Mouse (Mus musculus) forebrain, embryonic 15.5 days (tissue): ENCODE measurements around the gene Cc2d2a. TPM values are rescaled to one million over a fixed set of nuclear protein-coding genes. Genes with fewer than 3 reads are reported as not detected.

ENCODE experiments used
- ATAC-seq: fragments of 200-750 bp; cut with Nextera tagmentation; replicated peaks from 2 replicates; pipeline ENCODE4 v1.8.0; 2017; ENCODE audit warnings: mild to moderate bottlenecking, moderate TSS enrichment, moderate library complexity
- H3K27ac ChIP-seq: fragments of 300-500 bp; sonication (generic); replicated peaks from 2 replicates; pipeline ENCODE4 v1.5.1; 2015; ENCODE audit warnings: mild to moderate bottlenecking, inconsistent platforms
- H3K27me3 ChIP-seq: fragments of 300-500 bp; sonication (generic); 2 replicates; pipeline ENCODE4 v1.6.1; 2015; ENCODE audit warnings: inconsistent platforms
- H3K36me3 ChIP-seq: fragments of 300-500 bp; sonication (generic); 2 replicates; pipeline ENCODE4 v1.6.1; 2015; ENCODE audit warnings: mild to moderate bottlenecking, inconsistent platforms
- H3K4me1 ChIP-seq: fragments of 300-500 bp; sonication (generic); 2 replicates; pipeline ENCODE4 v1.6.1; 2015; ENCODE audit warnings: inconsistent platforms
- H3K4me2 ChIP-seq: fragments of 300-500 bp; sonication (generic); replicated peaks from 2 replicates; pipeline ENCODE4 v1.6.1; 2015; ENCODE audit warnings: mild to moderate bottlenecking, inconsistent platforms
- H3K4me3 ChIP-seq: fragments of 300-500 bp; sonication (generic); 2 replicates; pipeline ENCODE4 v1.5.1; 2015; ENCODE audit warnings: mild to moderate bottlenecking, inconsistent platforms
- H3K9ac ChIP-seq: fragments of 300-500 bp; sonication (generic); replicated peaks from 2 replicates; pipeline ENCODE4 v1.6.1; 2015; ENCODE audit warnings: mild to moderate bottlenecking, inconsistent platforms
- H3K9me3 ChIP-seq: fragments of 300-500 bp; sonication (generic); 2 replicates; pipeline ENCODE4 v1.6.1; 2016; ENCODE audit warnings: inconsistent platforms
- WGBS: fragments of 180-500 bp; shearing (Covaris S2); methylation state at CpG from one replicate; pipeline ENCODE4 v1.1.7; 2015; ENCODE audit warnings: mixed read lengths; 5-methylcytosine and 5-hydroxymethylcytosine counted together
- polyA plus RNA-seq: library from polyadenylated mRNA; unstranded; fragments of >200 nt; fragmentation: Nextera tagmentation; extraction: Ambion mirVana; gene quantifications from 2 replicates; pipeline ENCODE4 v1.2.1, GENCODE M21; 2015

Cc2d2a gene
- 7.5 and 7.9 TPM in 2 replicates for polyA plus RNA-seq

DNA sequence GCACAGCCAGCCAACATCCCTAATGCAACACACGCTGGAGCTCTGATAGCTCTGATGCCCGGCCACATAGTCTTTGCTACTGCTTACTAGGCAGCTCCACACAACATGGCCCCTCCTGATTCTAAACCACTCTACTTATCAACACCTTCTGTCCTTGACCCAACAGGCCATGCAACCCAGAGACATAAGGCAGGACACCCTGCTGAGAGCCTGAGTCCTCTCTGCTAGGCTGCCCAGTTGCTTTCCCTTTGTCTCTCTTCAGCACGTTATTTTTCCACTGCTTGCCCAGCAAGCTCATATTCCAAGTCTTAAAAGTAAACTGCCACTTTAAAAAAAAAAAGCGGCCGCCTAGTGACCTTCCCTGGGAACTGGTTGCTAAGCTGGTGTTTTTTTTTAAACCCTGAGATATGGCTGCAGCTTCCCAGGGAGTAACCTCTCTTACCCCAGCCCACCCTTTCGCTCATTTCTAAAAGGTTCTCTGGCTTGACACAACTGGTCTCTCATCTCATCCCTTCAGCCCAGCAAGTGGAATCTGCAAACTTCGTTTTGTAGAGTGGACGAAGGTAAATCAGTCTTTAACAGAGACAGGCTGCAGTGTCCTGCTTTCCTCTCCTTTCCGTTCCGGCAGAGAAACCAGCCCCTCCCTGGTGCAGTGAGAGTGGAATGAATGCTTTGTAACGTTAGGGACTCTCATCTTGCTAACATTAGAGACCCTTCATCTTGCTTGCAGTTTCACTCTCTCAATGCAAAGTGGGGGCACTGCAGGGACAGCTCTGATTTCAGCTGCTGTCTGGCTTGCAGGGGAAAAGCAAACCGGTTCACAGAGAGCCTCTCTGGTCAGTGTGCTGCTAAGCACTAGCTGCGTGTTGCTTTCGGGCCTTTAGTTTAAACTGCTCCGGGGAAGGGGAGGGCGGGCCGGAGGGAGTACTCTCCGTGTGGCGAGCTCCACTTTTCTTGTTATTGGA is at the start of gene Cc2d2a:
Cc2d2a (plus strand) TSS at position 350 of the 965 bp plus-strand sequence.
- Histone ChIP-seq H3K36me3 (no peaks in the 10 kb centered on the region), H3K27ac (peak within 1 kb of the TSS; percentile 83), H3K4me3 (peak within 1 kb of the TSS; percentile 39), H3K4me1 (peaks cover 30% of the 10 kb centered on the region), H3K4me2 (peak within 1 kb of the TSS; percentile 47), H3K9me3 (no peaks in the 10 kb centered on the region), H3K9ac (peak within 1 kb of the TSS; percentile 44), H3K27me3 (no peaks in the 10 kb centered on the region)
- ATAC-seq = peak; percentile 70
- WGBS = 3% methylated on average over 19 of the region's 19 CpGs

DNA sequence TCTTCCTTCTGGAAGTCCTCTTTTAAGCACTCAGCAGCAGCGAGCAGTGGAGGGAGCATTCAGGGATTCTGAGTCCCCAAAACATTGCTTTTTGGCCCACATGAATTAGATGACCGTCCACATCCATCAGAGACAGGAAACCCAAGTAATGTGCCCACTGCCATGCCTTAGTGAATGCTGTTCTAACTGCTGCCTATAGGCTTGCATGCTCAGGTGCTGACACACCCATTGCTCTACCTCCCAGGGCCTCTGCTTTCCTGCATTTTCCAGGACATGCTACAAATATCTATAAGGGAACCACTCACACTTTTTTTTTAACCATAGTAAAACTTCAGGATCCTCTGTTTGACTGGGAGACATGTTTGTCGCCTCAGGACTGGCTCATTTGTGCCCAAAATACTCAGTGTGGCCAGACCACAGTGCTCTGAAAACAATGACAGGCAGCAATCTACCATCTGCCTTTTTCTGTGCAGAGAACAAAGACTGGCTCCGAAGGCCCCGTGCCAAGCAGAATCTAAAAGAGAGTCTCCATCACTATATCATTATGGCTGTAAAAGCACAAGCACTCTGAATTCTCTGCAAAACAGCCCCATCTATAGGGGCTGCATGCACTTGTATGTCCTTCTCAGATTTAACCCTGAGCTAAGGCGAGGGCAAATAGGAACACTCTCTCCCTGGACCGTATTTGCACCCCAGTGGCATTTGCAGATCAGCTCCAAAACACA is 40.4 kb upstream of the Cc2d2a start:
- Histone ChIP-seq H3K4me1 (peaks cover 13% of the 10 kb centered on the region), H3K4me2 (no peak overlapping the region), H3K9ac (no peak overlapping the region), H3K27ac (peak overlapping the region; percentile 56), H3K36me3 (no peaks in the 10 kb centered on the region), H3K27me3 (no peaks in the 10 kb centered on the region), H3K4me3 (no peak overlapping the region), H3K9me3 (no peaks in the 10 kb centered on the region)
- WGBS = 46% methylated on average over 7 of the region's 7 CpGs
- peak; percentile 95 for ATAC-seq

DNA sequence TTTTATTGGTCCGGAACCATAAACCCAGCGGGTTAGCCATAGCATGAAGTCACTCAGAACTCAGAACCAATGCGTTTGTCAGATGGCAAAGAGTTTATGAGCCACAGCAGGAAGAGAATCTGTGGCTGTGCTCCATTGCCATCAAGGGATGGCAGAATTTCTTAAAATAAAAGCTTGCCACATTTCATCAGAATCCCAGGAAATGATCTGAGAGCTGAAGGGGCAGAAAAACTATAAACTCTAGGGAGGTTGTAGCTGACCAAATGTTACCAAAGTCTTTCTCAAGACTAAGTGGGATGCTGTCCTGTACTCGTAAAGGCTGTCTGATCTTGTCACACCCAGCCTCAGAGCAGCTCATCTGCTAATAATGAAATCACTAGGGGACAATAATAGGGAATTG is 36.7 kb upstream of the Cc2d2a start:
- H3K4me1 ChIP-seq = peaks cover 13% of the 10 kb centered on the region
- H3K27me3 ChIP-seq = no peaks in the 10 kb centered on the region
- H3K36me3 ChIP-seq = no peaks in the 10 kb centered on the region
- H3K4me2 ChIP-seq = no peak overlapping the region
- H3K9ac ChIP-seq = no peak overlapping the region
- no peaks in the 10 kb centered on the region for H3K9me3 ChIP-seq
- no peak for ATAC-seq
- 87% methylated on average over 4 of the region's 4 CpGs for WGBS
- no peak overlapping the region for H3K4me3 ChIP-seq
- H3K27ac ChIP-seq = no peak overlapping the region

DNA sequence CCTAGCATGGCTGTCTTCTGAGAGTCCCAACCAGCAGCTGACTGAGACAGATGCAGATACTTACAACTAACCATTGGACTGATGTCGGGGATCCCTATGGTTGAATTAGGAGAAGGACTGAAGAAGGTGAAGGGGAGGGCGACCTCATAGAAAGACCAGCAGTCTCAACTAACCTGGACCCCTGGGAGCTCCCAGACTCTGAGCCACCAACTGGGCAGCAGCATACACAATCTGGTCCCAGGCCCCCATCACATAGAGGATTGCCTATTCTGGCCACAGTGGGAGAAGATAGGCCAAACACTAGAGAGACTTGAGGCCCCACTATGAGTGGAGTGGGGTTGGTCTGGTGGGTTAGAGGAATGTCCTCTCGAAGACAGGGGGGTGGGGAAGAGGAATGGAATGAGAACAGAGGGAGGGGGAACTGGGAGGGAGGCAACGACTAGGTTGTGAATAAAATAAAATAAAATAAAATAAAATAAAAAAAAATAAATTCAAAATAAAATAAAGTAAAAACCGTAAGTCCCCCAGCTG is 28.0 kb upstream of the Cc2d2a start:
- Histone ChIP-seq H3K36me3 (no peaks in the 10 kb centered on the region), H3K9me3 (no peaks in the 10 kb centered on the region), H3K4me1 (no peaks in the 10 kb centered on the region), H3K9ac (no peak overlapping the region), H3K27ac (no peak overlapping the region), H3K27me3 (no peaks in the 10 kb centered on the region), H3K4me2 (no peak overlapping the region), H3K4me3 (no peak overlapping the region)
- peak; percentile 77 for ATAC-seq
- WGBS = 89% methylated on average over 5 of the region's 5 CpGs

- Histone ChIP-seq H3K4me3 (no peak overlapping the region), H3K36me3 (no peaks in the 10 kb centered on the region), H3K4me2 (no peak overlapping the region), H3K27me3 (no peaks in the 10 kb centered on the region), H3K27ac (no peak overlapping the region), H3K9ac (no peak overlapping the region), H3K4me1 (no peaks in the 10 kb centered on the region), H3K9me3 (no peaks in the 10 kb centered on the region)
- 26% methylated on average over 9 of the region's 9 CpGs for WGBS
- peak; percentile 93 for ATAC-seq
Measured at GRCm38 (mm10) chr5:43634602-43635081, 27.5 kb upstream of the Cc2d2a start.

DNA sequence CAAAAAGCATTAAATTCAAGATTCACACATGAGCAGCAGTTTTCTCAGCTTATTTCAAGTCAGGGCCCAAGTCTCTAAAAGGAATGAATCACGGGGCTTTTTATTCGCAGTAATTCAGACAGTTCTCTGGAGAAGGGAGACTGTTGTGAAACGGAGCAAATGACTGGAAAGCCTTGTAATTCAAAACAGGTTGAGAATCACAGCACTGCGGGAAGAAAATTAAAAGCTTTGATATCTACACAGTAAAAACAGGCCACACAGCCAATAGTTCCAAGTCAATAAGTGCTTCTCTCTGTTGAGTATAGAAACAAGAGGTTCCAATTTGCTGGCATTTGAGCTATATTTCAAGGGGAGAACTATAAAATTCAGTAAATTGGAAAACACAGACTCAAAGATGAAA is 17.1 kb upstream of the Cc2d2a start:
- H3K4me1 ChIP-seq = no peaks in the 10 kb centered on the region
- ATAC-seq = no peak
- 57% methylated on average over 4 of the region's 4 CpGs for WGBS

DNA sequence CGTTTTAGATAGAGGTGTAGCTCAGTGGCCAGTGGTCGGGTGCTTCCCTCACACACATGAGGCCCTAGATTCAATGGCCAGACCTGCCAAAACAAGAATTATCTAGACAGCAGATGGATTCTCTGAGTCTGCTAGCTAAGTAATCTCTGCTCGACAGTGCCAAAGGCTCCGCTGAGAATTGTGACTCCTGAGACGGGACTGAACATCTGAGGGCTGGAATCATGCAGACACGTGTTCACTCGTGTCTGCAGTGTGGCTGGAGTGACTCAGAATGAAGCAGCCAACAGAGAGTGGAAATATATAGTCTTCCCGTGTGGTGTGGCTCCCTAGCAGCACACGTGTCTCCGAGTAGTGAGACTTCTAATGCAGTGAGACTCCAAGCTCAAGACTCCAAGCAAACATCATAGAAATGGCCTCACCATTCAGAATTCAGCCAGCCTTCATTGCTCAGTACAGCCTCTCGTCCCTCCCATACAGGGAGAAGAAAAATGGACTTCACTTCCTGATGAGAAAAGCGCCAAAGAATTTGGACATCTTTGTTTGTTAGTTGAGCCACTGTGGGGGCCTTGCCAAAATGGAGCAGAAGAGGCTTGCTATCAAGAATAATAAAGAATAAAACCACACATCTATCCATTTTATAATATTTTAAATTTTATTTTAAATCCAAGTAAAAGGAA is 14.9 kb upstream of the Cc2d2a start:
- no peaks in the 10 kb centered on the region for H3K9me3 ChIP-seq
- H3K4me3 ChIP-seq = no peak overlapping the region
- 81% methylated on average over 12 of the region's 12 CpGs for whole genome bisulfite sequencing
- no peaks in the 10 kb centered on the region for H3K36me3 ChIP-seq
- no peak overlapping the region for H3K27ac ChIP-seq
- H3K27me3 ChIP-seq = no peaks in the 10 kb centered on the region
- ATAC-seq = no peak
- H3K4me2 ChIP-seq = no peak overlapping the region
- no peaks in the 10 kb centered on the region for H3K4me1 ChIP-seq
- no peak overlapping the region for H3K9ac ChIP-seq

More for the DNA sequence above, 17.1 kb upstream of the Cc2d2a start:
- H3K9me3 ChIP-seq = no peaks in the 10 kb centered on the region
- no peaks in the 10 kb centered on the region for H3K36me3 ChIP-seq
- H3K27me3 ChIP-seq = no peaks in the 10 kb centered on the region
- no peak overlapping the region for H3K27ac ChIP-seq
- no peak overlapping the region for H3K4me3 ChIP-seq
- no peak overlapping the region for H3K9ac ChIP-seq
- no peak overlapping the region for H3K4me2 ChIP-seq

- H3K36me3 ChIP-seq = no peaks in the 10 kb centered on the region
- H3K4me1 ChIP-seq = peaks cover 30% of the 10 kb centered on the region
- no peak overlapping the region for H3K27ac ChIP-seq
- no peaks in the 10 kb centered on the region for H3K9me3 ChIP-seq
- H3K4me3 ChIP-seq = no peak overlapping the region
- WGBS = 95% methylated on average over 3 of the region's 3 CpGs
- H3K4me2 ChIP-seq = peak overlapping the region; percentile 47; the same call in 1 of the 2 replicates
- no peak for ATAC-seq
- no peaks in the 10 kb centered on the region for H3K27me3 ChIP-seq
- no peak overlapping the region for H3K9ac ChIP-seq
Measured at GRCm38 (mm10) chr5:43661498-43661897, 648 bp upstream of the Cc2d2a start.

DNA sequence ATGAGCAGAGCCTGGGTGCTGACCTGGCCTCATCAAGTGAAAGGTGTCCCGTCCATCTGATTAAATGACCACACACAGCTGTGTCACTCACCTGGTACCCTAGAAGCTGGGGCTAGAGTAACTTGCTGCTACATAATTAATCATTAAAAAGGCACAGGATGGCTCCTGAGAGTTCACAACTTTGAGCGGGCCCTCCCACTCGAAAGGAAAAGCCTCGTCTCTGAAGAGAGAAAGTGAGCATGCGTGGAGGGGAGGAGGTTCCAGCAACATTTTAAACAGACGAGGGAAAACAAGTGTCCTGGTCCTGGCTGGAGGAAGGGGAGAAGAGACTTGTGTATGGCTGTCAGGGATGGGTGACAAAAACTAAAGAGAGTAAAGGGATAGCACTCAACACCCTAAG is 1.4 kb downstream of the Cc2d2a start:
- Histone ChIP-seq H3K4me2 (peak overlapping the region; percentile 6), H3K9ac (no peak overlapping the region), H3K36me3 (no peaks in the 10 kb centered on the region), H3K4me1 (peaks cover 30% of the 10 kb centered on the region), H3K9me3 (no peaks in the 10 kb centered on the region), H3K4me3 (no peak overlapping the region), H3K27ac (no peak overlapping the region), H3K27me3 (no peaks in the 10 kb centered on the region)
- no peak for ATAC-seq
- 47% methylated on average over 6 of the region's 6 CpGs for WGBS

- peak overlapping the region; percentile 40 for H3K4me2 ChIP-seq
Measured at GRCm38 (mm10) chr5:43665144-43665543, 3.0 kb downstream of the Cc2d2a start.

DNA sequence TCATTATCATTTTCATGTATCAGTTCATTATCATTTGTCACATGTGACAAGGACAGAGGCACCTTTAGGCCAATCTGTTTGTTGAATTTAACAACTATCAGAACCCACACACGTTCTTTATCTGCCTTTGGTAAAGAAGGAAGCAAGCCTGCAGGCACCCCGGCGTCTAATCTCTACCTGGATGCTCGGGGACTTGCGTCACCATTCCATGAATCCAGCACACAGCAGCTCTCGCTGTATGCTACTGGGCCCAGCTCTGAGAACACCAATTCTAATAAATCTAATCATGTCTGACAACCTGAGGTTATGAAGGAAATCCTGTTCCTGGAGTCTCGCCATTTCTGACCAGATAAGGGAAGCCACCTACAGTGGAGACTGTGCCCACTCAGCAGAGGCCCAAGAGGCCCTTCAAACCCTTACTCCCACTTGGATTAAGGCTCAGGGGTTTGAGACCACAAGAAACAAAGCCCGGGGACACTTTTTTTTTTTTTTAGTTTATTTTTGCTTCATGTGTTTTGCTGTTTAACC is 7.0 kb downstream of the Cc2d2a start:
- Histone ChIP-seq H3K27ac (no peak overlapping the region), H3K9ac (no peak overlapping the region), H3K4me2 (no peak overlapping the region), H3K9me3 (no peaks in the 10 kb centered on the region), H3K36me3 (no peaks in the 10 kb centered on the region), H3K4me1 (peaks cover 19% of the 10 kb centered on the region), H3K27me3 (no peaks in the 10 kb centered on the region), H3K4me3 (no peak overlapping the region)
- WGBS = 83% methylated on average over 8 of the region's 8 CpGs
- ATAC-seq = no peak

More at GRCm38 (mm10) chr5:43665144-43665543, 3.0 kb downstream of the Cc2d2a start:
- H3K27me3 ChIP-seq = no peaks in the 10 kb centered on the region
- peak; percentile 69 for ATAC-seq
- H3K4me3 ChIP-seq = peak overlapping the region; percentile 11; the same call in 1 of the 2 replicates
- no peaks in the 10 kb centered on the region for H3K9me3 ChIP-seq
- peaks cover 30% of the 10 kb centered on the region for H3K4me1 ChIP-seq
- H3K9ac ChIP-seq = no peak overlapping the region
- no peaks in the 10 kb centered on the region for H3K36me3 ChIP-seq
- 0 out of 2 replicates have a peak overlapping the region, but pooled peaks have one; percentile 21 for H3K27ac ChIP-seq
- WGBS = 6% methylated on average over 5 of the region's 5 CpGs
